Mouse (Mus musculus): ENCODE measurements around the gene Tnfrsf8. TPM values are rescaled to one million over a fixed set of nuclear protein-coding genes. Genes with fewer than 3 reads are reported as not detected.

Tnfrsf8 gene
- polyA plus RNA-seq, 1 experiment from 2014 or later = not detected

DNA sequence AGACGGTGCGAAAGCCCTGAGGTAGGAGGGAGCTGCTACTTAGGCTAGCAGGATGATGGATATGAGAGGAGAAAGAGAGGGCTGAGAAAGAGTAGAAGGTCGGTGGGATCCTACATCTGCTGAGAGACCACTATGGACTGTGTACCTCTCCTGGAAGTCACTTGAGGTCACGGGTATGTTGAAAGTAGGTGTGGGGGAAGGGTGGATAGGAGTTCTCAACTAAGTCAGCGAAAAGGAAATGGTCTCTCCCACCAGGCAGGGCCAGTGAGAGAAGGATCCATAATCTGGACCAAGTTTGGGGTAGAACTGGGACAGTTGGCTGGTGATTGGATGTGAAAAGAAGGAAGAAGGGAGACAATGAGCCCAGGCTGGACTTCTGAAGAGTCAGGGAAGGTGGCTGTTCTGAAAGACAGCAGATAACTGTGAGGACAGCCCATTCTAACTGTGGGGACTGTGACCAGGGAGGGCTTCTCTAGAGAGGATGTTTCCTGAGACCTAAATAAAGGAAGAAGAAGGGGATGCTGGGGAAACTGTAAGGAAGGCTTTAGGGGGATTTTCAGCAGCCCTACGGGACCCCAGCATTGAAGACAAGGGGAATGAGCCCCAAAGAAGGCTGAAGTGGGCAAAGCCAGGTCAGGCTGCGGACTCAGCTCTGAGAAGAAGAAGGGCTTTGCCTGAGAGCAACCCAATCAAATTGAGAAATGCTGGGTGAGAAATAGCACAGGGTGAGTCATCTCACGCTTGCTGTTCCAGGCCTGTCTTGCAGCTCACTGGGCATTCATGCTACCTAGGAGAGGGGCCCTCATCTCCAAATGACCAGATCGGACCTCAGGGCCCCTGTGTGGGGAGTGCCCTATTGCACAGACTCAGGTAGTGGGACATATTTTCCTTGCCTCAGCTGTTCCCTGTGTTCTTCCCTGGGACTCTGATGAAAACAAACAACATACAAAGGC, 23.2 kb upstream of the Tnfrsf8 start:
- H3K9me3 ChIP-seq (ENCODE audit: control insufficient read depth, low read length) = no peaks in the 10 kb centered on the region
- no peak overlapping the region for H3K4me2 ChIP-seq (ENCODE audit: low read length)
- 78% methylated on average over 9 of the region's 9 CpGs for WGBS
- no peak overlapping the region for H3K4me3 ChIP-seq (ENCODE audit: low read depth, low read length)
- no peak overlapping the region for H3K9ac ChIP-seq (ENCODE audit: low read length)
- H3K27ac ChIP-seq (ENCODE audit: low read depth) = no peak overlapping the region
- no peaks in the 10 kb centered on the region for H3K36me3 ChIP-seq (ENCODE audit: control insufficient read depth, insufficient read depth, low read length)
- H3K4me1 ChIP-seq (replicated peaks; ENCODE audit: control insufficient read depth, insufficient read depth, low read length) = no peaks in the 10 kb centered on the region
- ATAC-seq (replicated peaks; ENCODE audit: low FRiP score, low TSS enrichment, low read depth) = no peak
- DNase-seq (ENCODE audit: low spot score) = peak; percentile 29
- no peaks in the 10 kb centered on the region for H3K27me3 ChIP-seq (replicated peaks; ENCODE audit: control insufficient read depth, insufficient read depth, low read length)

DNA sequence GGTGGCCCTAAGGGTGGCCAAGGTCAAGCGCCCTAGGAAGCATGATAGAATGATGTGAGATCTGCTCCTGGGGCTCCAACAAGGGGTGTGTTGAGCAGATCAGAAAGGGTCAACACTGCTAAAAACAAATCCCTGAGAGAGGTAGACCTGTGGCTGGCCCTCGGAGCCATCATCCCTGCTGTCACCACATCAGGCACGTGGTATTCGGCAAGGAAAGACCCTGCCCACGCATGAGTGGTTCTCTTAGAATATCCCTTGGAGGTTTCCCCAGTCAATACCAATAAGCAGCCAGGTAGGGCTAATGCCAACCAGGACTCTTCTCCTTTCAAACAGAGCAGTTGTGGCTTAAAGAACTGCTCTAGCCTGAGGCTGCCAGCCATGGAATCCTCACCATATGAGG, 21.6 kb upstream of the Tnfrsf8 start:
- Histone ChIP-seq H3K4me1 (replicated peaks; ENCODE audit: control insufficient read depth, insufficient read depth, low read length) (no peaks in the 10 kb centered on the region), H3K9ac (ENCODE audit: low read length) (no peak overlapping the region), H3K9me3 (ENCODE audit: control insufficient read depth, low read length) (no peaks in the 10 kb centered on the region), H3K4me2 (ENCODE audit: low read length) (no peak overlapping the region), H3K27ac (ENCODE audit: low read depth) (no peak overlapping the region), H3K27me3 (replicated peaks; ENCODE audit: control insufficient read depth, insufficient read depth, low read length) (no peaks in the 10 kb centered on the region), H3K36me3 (ENCODE audit: control insufficient read depth, insufficient read depth, low read length) (no peaks in the 10 kb centered on the region), H3K4me3 (ENCODE audit: low read depth, low read length) (no peak overlapping the region)
- ATAC-seq (replicated peaks; ENCODE audit: low FRiP score, low TSS enrichment, low read depth) (no peak), DNase-seq (ENCODE audit: low spot score) (no peak)
- 88% methylated on average over 5 of the region's 5 CpGs for WGBS

DNA sequence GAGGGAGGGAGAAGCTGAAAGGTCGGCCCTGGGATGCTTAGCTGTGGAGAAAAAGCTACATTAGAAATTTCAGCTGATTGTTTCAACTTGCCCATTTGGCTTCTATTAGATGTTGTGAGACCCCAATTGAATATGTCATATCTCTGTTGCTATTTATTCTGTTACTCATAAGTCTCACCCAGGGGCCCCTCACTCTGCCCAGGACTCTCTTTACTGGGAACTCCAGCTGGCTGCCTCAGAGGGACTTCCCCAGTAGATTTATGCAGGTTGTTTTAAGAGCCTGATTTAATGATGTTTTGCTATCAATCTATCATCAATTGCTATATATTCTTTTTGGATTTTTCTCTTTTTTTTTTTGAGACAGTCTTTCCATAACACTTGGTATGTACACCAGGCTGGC, 21.1 kb upstream of the Tnfrsf8 start:
- ATAC-seq (replicated peaks; ENCODE audit: low FRiP score, low TSS enrichment, low read depth) = no peak
- 59% methylated on average over 1 of the region's 1 CpGs for WGBS

DNA sequence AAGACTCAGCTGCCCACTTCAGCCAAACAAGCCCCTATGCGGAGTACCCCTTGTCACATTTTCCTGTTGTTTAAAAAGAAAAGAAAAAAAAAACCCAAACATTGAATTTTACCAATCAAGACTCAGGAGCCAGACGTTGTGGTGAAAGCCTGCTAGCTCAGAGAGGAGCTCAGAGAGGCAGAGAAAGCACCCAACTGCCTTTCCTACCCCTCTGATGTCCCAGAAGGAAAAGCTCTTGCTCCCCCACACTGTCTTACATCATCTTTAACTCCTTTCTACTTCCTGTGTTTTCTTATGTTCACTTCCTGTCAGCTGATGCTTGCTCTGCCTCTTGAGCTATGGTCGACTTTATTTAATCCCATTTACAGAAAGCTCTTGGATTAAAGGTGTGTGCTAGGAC, 8.7 kb upstream of the Tnfrsf8 start:
- 64% methylated on average over 3 of the region's 3 CpGs for WGBS
- ATAC-seq (replicated peaks; ENCODE audit: low FRiP score, low TSS enrichment, low read depth) = no peak

More for the DNA sequence above, 21.1 kb upstream of the Tnfrsf8 start:
- no peak overlapping the region for H3K9ac ChIP-seq (ENCODE audit: low read length)
- H3K4me3 ChIP-seq (ENCODE audit: low read depth, low read length) = no peak overlapping the region
- no peaks in the 10 kb centered on the region for H3K36me3 ChIP-seq (ENCODE audit: control insufficient read depth, insufficient read depth, low read length)
- H3K9me3 ChIP-seq (ENCODE audit: control insufficient read depth, low read length) = no peaks in the 10 kb centered on the region
- H3K4me1 ChIP-seq (replicated peaks; ENCODE audit: control insufficient read depth, insufficient read depth, low read length) = no peaks in the 10 kb centered on the region
- H3K27ac ChIP-seq (ENCODE audit: low read depth) = no peak overlapping the region
- H3K4me2 ChIP-seq (ENCODE audit: low read length) = no peak overlapping the region
- DNase-seq (ENCODE audit: low spot score) = no peak
- H3K27me3 ChIP-seq (replicated peaks; ENCODE audit: control insufficient read depth, insufficient read depth, low read length) = no peaks in the 10 kb centered on the region

DNA sequence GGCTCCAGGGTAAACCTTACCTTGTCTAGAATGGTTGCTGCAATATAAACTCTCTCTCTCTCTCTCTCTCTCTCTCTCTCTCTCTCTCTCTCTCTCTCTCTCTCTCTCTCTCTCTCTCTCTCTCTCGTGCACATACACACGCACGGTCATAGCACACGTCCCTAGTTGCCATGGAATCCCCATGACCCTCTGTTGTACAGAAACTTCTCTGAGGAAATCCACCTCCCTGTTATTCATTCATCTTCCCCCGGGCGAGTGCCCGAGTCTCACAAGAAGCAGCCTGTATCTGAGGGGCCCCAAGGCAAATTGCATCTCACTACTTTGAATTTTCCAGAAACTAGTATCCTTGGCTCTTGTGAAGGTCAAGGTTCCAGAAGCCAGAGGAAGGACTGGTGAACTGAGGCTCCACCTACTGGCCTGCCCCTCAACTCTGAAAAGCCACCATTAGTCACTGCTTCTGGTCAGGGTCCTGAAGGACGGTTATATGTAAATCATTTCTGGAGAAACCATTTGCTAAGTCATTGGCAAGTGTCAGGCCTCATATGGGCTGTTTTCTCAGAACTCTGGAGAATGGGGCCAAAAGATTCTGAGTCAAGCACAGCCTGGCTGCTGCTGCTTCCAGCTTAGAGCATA, 8.1 kb upstream of the Tnfrsf8 start:
- H3K4me1 ChIP-seq (replicated peaks; ENCODE audit: control insufficient read depth, insufficient read depth, low read length) = no peaks in the 10 kb centered on the region
- H3K9ac ChIP-seq (ENCODE audit: low read length) = no peak overlapping the region
- WGBS = 76% methylated on average over 8 of the region's 8 CpGs

More for the DNA sequence above, 8.7 kb upstream of the Tnfrsf8 start:
- H3K9me3 ChIP-seq (ENCODE audit: control insufficient read depth, low read length) = no peaks in the 10 kb centered on the region
- H3K27me3 ChIP-seq (replicated peaks; ENCODE audit: control insufficient read depth, insufficient read depth, low read length) = no peaks in the 10 kb centered on the region
- no peak overlapping the region for H3K4me3 ChIP-seq (ENCODE audit: low read depth, low read length)
- H3K27ac ChIP-seq (ENCODE audit: low read depth) = no peak overlapping the region
- H3K4me1 ChIP-seq (replicated peaks; ENCODE audit: control insufficient read depth, insufficient read depth, low read length) = no peaks in the 10 kb centered on the region
- no peak overlapping the region for H3K9ac ChIP-seq (ENCODE audit: low read length)
- DNase-seq (ENCODE audit: low spot score) = no peak
- H3K4me2 ChIP-seq (ENCODE audit: low read length) = no peak overlapping the region
- no peaks in the 10 kb centered on the region for H3K36me3 ChIP-seq (ENCODE audit: control insufficient read depth, insufficient read depth, low read length)

DNA sequence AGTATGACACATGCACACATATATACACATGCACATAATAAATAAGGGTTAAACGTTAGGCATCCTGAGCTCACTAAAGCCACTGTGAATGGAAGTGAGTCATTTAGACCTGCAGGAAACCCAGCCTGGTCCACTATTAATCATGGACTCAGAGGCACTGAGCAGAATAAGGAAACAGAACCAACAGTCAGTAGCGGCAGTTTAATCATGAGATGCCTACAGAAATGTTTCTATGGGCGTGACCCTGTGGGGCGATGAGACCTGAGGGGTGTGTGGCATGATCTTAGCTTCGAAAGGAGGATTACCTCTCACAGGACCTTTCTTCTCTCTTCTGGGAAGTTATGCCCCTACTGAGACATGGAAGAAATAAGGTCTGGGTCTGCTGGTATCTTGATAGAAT, 7.2 kb upstream of the Tnfrsf8 start:
- H3K9ac ChIP-seq (ENCODE audit: low read length) = no peak overlapping the region
- DNase-seq (ENCODE audit: low spot score) (no peak), ATAC-seq (replicated peaks; ENCODE audit: low FRiP score, low TSS enrichment, low read depth) (no peak)
- WGBS = 87% methylated on average over 5 of the region's 5 CpGs
- H3K4me1 ChIP-seq (replicated peaks; ENCODE audit: control insufficient read depth, insufficient read depth, low read length) = no peaks in the 10 kb centered on the region
- no peak overlapping the region for H3K27ac ChIP-seq (ENCODE audit: low read depth)
- H3K36me3 ChIP-seq (ENCODE audit: control insufficient read depth, insufficient read depth, low read length) = no peaks in the 10 kb centered on the region
- H3K4me3 ChIP-seq (ENCODE audit: low read depth, low read length) = no peak overlapping the region
- no peaks in the 10 kb centered on the region for H3K27me3 ChIP-seq (replicated peaks; ENCODE audit: control insufficient read depth, insufficient read depth, low read length)
- H3K9me3 ChIP-seq (ENCODE audit: control insufficient read depth, low read length) = no peaks in the 10 kb centered on the region
- H3K4me2 ChIP-seq (ENCODE audit: low read length) = no peak overlapping the region

More for the DNA sequence above, 8.1 kb upstream of the Tnfrsf8 start:
- Histone ChIP-seq H3K36me3 (ENCODE audit: control insufficient read depth, insufficient read depth, low read length) (no peaks in the 10 kb centered on the region), H3K4me3 (ENCODE audit: low read depth, low read length) (no peak overlapping the region), H3K4me2 (ENCODE audit: low read length) (no peak overlapping the region), H3K27ac (ENCODE audit: low read depth) (no peak overlapping the region), H3K27me3 (replicated peaks; ENCODE audit: control insufficient read depth, insufficient read depth, low read length) (no peaks in the 10 kb centered on the region), H3K9me3 (ENCODE audit: control insufficient read depth, low read length) (no peaks in the 10 kb centered on the region)
- DNase-seq (ENCODE audit: low spot score) = no peak
- no peak for ATAC-seq (replicated peaks; ENCODE audit: low FRiP score, low TSS enrichment, low read depth)

DNA sequence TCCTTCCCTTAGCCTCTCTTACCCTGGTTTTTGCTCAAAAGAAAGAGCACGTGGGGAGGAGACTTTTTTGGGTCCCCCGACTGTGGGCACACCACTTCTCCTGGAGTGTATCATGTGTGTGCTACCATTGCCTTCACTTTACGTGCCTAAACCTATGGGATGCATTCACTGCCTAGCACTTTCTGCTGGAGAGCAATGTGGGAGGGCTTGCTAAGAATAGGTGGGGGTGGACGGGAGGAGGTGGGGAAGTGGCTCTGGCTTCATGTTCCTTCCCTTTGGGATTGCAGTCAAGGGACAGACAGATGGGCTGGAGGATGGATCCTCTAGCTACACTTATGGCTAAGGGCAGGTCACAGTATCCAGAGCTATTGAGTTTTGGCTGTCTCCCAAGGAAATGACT, 5.7 kb upstream of the Tnfrsf8 start:
- Histone ChIP-seq H3K36me3 (ENCODE audit: control insufficient read depth, insufficient read depth, low read length) (no peaks in the 10 kb centered on the region), H3K27ac (ENCODE audit: low read depth) (no peak overlapping the region), H3K4me1 (replicated peaks; ENCODE audit: control insufficient read depth, insufficient read depth, low read length) (no peaks in the 10 kb centered on the region), H3K4me3 (ENCODE audit: low read depth, low read length) (no peak overlapping the region), H3K4me2 (ENCODE audit: low read length) (no peak overlapping the region), H3K9me3 (ENCODE audit: control insufficient read depth, low read length) (no peaks in the 10 kb centered on the region), H3K27me3 (replicated peaks; ENCODE audit: control insufficient read depth, insufficient read depth, low read length) (peaks cover 9% of the 10 kb centered on the region), H3K9ac (ENCODE audit: low read length) (no peak overlapping the region)
- DNase-seq (ENCODE audit: low spot score) (no peak), ATAC-seq (replicated peaks; ENCODE audit: low FRiP score, low TSS enrichment, low read depth) (no peak)
- 80% methylated on average over 4 of the region's 4 CpGs for WGBS

DNA sequence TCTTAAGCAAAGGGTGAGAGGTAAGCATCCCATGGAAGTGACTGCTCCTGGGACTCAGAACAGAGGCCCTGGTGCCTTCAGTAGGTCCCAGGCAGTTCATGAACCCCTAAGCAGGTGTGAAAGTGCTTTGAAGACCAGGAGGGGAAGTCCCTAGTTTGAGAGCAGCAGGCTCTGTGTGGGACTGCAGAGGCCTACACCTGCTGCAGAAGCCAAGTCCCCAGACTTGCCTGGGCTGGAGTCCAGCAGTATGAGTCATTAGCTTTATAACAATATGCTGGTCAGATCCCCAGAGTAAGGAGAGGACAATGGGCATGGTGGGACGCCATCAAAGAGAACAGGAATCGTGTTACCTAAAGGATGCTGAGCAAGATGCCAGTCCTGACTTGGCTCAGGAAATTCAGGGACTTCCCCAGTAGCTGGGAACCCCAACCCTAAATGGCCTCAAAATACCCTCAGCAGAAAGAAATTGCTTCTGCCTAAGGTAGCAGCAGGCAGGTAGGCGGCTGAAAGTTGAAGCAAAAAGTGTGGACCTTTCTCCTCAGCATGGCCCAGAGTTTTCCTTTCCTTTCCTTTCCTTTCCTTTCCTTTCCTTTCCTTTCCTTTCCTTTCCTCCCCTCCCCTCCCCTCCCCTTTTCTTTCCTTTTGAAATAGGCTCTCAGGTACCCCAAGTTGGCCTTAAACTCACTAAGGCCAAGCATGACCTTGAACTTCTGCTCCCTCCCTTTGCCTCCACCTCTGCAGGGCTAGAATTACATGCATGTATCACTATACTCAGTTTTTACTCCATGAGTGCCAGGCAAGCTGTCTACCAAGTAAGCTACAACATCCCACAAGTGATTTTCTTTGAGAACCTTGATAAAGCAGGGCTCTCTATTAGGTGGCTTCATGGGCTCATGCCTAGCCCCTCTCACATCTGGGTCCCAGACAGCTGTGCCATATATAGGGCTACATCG, 4.6 kb upstream of the Tnfrsf8 start:
- no peak overlapping the region for H3K9ac ChIP-seq (ENCODE audit: low read length)
- H3K4me2 ChIP-seq (ENCODE audit: low read length) = no peak overlapping the region
- H3K27me3 ChIP-seq (replicated peaks; ENCODE audit: control insufficient read depth, insufficient read depth, low read length) = peaks cover 20% of the 10 kb centered on the region
- H3K4me3 ChIP-seq (ENCODE audit: low read depth, low read length) = no peak overlapping the region
- H3K36me3 ChIP-seq (ENCODE audit: control insufficient read depth, insufficient read depth, low read length) = no peaks in the 10 kb centered on the region
- H3K9me3 ChIP-seq (ENCODE audit: control insufficient read depth, low read length) = no peaks in the 10 kb centered on the region
- H3K27ac ChIP-seq (ENCODE audit: low read depth) = no peak overlapping the region
- no peak for ATAC-seq (replicated peaks; ENCODE audit: low FRiP score, low TSS enrichment, low read depth)
- H3K4me1 ChIP-seq (replicated peaks; ENCODE audit: control insufficient read depth, insufficient read depth, low read length) = no peaks in the 10 kb centered on the region
- WGBS = 81% methylated on average over 4 of the region's 4 CpGs
- DNase-seq (ENCODE audit: low spot score) = no peak
